ENCODE assay signal across 8 mouse cellular contexts in genomic region chr7:102506848-102507247, GRCm38 (mm10). TPM values are rescaled to one million over a fixed set of nuclear protein-coding genes. Genes with fewer than 3 reads are reported as not detected.
DNase-seq lines count a peak whose midpoint lies in the region; ATAC-seq lines count a peak whose summit lies in the region.

No protein-coding gene starts in this region.

- no peak overlapping the region for H3K4me2 ChIP-seq in hindbrain, embryonic 15.5 days

- no peaks in the 10 kb centered on the region for H3K9me3 ChIP-seq in hindbrain, embryonic 15.5 days

- peak; percentile 69 for DNase-seq in Muller cell, postnatal 12 days (ENCODE audit: inconsistent ontology term)
- peak; percentile 75 for DNase-seq in cerebellum, adult 8-10 months
- DNase-seq in layer of hippocampus, postnatal 25 days (ENCODE audit: extremely low spot score in 1 of 2, low spot score in 1 of 2) = peak; percentile 59 to 83
- peak; percentile 61 for DNase-seq in lung, postnatal 25 days (ENCODE audit: low spot score)
- DNase-seq in retina, postnatal 7 days (ENCODE audit: low read depth, low spot score) = peak; percentile 64
- peak; percentile 78 for DNase-seq in thymus, postnatal 4 days

- no peaks in the 10 kb centered on the region for H3K4me1 ChIP-seq in hindbrain, embryonic 15.5 days (replicated peaks)

- H3K9ac ChIP-seq in hindbrain, embryonic 15.5 days = no peak overlapping the region

- WGBS in hindbrain, embryonic 15.5 days = 43% methylated on average over 3 of the region's 3 CpGs

- H3K27me3 ChIP-seq in hindbrain, embryonic 15.5 days = no peaks in the 10 kb centered on the region

- H3K27ac ChIP-seq in hindbrain, embryonic 15.5 days (replicated peaks) = no peak overlapping the region

- no peak overlapping the region for H3K4me3 ChIP-seq in hindbrain, embryonic 15.5 days

- H3K36me3 ChIP-seq in hindbrain, embryonic 15.5 days = no peaks in the 10 kb centered on the region

- peak; percentile 89 for ATAC-seq in frontal cortex, adult (ENCODE audit: low TSS enrichment)
- peak; percentile 88 for ATAC-seq in hindbrain, embryonic 15.5 days (ENCODE audit: low FRiP score, low read depth)

RNA-seq across cellular contexts. Expression of gene Olfr545, which starts 7.5 kb away (rescaled TPM):
- 0.13 and 0.25 TPM in 2 replicates for polyA plus RNA-seq in hindbrain, embryonic 15.5 days (2015; fragmentation: Nextera tagmentation; extraction: Ambion mirVana)
- total RNA-seq in layer of hippocampus, postnatal 25 days (2021) = not detected

RNA-seq across cellular contexts. Expression of gene Olfr544, which starts 18.7 kb away (rescaled TPM):
- 0.16 and 0.18 TPM in 2 replicates for polyA plus RNA-seq in hindbrain, embryonic 15.5 days (2015; fragmentation: Nextera tagmentation; extraction: Ambion mirVana)
- not detected for total RNA-seq in layer of hippocampus, postnatal 25 days (2021)

RNA-seq across cellular contexts. Expression of gene Olfr543, which starts 25.4 kb away (rescaled TPM):
- polyA plus RNA-seq in hindbrain, embryonic 15.5 days (2015; fragmentation: Nextera tagmentation; extraction: Ambion mirVana) = 0.34 and 0.52 TPM in 2 replicates
- not detected for total RNA-seq in layer of hippocampus, postnatal 25 days (2021)

RNA-seq across cellular contexts. Expression of gene Olfr547, which starts 27.7 kb away (rescaled TPM):
- not detected in 2 replicates for polyA plus RNA-seq in hindbrain, embryonic 15.5 days (2015; fragmentation: Nextera tagmentation; extraction: Ambion mirVana)
- not detected for total RNA-seq in layer of hippocampus, postnatal 25 days (2021)

RNA-seq across cellular contexts. Expression of gene Olfr548-ps1, which starts 33.8 kb away (rescaled TPM):
- not detected in 2 replicates for polyA plus RNA-seq in hindbrain, embryonic 15.5 days (2015; fragmentation: Nextera tagmentation; extraction: Ambion mirVana)
- total RNA-seq in layer of hippocampus, postnatal 25 days (2021) = not detected
